Mouse (Mus musculus) cerebellum, adult 9-10 months (tissue): Measurements from ENCODE around the gene Capg.

ENCODE experiments used
- DNase-seq: peaks from one replicate; pipeline ENCODE4 v3.0.0; 2022

Gene Capg

GRCm38 (mm10) chr6:72544283-72544987 is at the start of gene Capg:
Gene Capg, plus strand, starts transcription at chr6:72544391.
- no peak for DNase-seq

GRCm38 (mm10) chr6:72498950-72499349 is 45.2 kb upstream of the Capg start:
- no peak for DNase-seq

- DNase-seq = no peak
These were observed 40.9 kb upstream of the Capg start for GRCm38 (mm10) chr6:72503309-72503708.

- DNase-seq = no peak
These were observed 40.3 kb upstream of the Capg start for GRCm38 (mm10) chr6:72503939-72504338.

- DNase-seq = no peak
These were observed 38.1 kb upstream of the Capg start for GRCm38 (mm10) chr6:72506104-72506503.

GRCm38 (mm10) chr6:72508596-72508995 is 35.6 kb upstream of the Capg start:
- no peak for DNase-seq

GRCm38 (mm10) chr6:72509872-72510435 is 34.2 kb upstream of the Capg start:
- no peak for DNase-seq

- DNase-seq = peak; percentile 15
These were observed 33.3 kb upstream of the Capg start for GRCm38 (mm10) chr6:72510686-72511421.

GRCm38 (mm10) chr6:72512386-72513070 is 31.7 kb upstream of the Capg start:
- peak; percentile 85 for DNase-seq

- DNase-seq = no peak
These were observed 31.1 kb upstream of the Capg start for GRCm38 (mm10) chr6:72513071-72513440.

- DNase-seq = no peak
These were observed 28.5 kb upstream of the Capg start for GRCm38 (mm10) chr6:72515644-72516043.

- no peak for DNase-seq
These were observed 25.3 kb upstream of the Capg start for GRCm38 (mm10) chr6:72518842-72519241.

GRCm38 (mm10) chr6:72519303-72519702 is 24.9 kb upstream of the Capg start:
- no peak for DNase-seq

GRCm38 (mm10) chr6:72519892-72520663 is 24.1 kb upstream of the Capg start:
- DNase-seq = no peak

GRCm38 (mm10) chr6:72520904-72521303 is 23.3 kb upstream of the Capg start:
- DNase-seq = no peak

- no peak for DNase-seq
These were observed 22.6 kb upstream of the Capg start, which contains the start of gene Sh2d6 for GRCm38 (mm10) chr6:72521607-72522006. Gene Sh2d6, minus strand, starts transcription at chr6:72521707.

- no peak for DNase-seq
These were observed 21.9 kb upstream of the Capg start for GRCm38 (mm10) chr6:72522288-72522687.

- no peak for DNase-seq
These were observed 21.0 kb upstream of the Capg start for GRCm38 (mm10) chr6:72523222-72523621.

GRCm38 (mm10) chr6:72524160-72524559 is 20.0 kb upstream of the Capg start:
- DNase-seq = no peak

GRCm38 (mm10) chr6:72527070-72527469 is 17.1 kb upstream of the Capg start:
- DNase-seq = no peak

- DNase-seq = no peak
These were observed 15.6 kb upstream of the Capg start for GRCm38 (mm10) chr6:72528410-72529151.

- no peak for DNase-seq
These were observed 11.6 kb upstream of the Capg start for GRCm38 (mm10) chr6:72532580-72532979.
